Mouse (Mus musculus) spleen, adult 2 months (tissue): ENCODE measurements at regions not wholly inside any gene's neighbourhood (a gene's known extent, or its start where the extent isn't known, plus 50 kb on each side); places are given as distances from the start of the nearest gene placed in this dataset.

Experiments
- DNase-seq, 2 experiments: peaks; one replicate each; pipeline versions ENCODE4 v3.0.0 to v3.0.0-alpha.2; 2012 to 2021; ENCODE audit warnings: low spot score in 2 of 2, low read depth in 1 of 2
- H3K27ac ChIP-seq: fragments of 200-500 bp; 2 replicates; pipeline ENCODE4 v1.5.1; 2012; ENCODE audit warnings: low read length, inconsistent platforms; ENCODE audit not compliant: insufficient read depth
- H3K27me3 ChIP-seq: fragments of 200-500 bp; 2 replicates; pipeline ENCODE4 v1.6.1; 2012; ENCODE audit warnings: mild to moderate bottlenecking, moderate library complexity, low read length, inconsistent platforms; ENCODE audit not compliant: control insufficient read depth, insufficient read depth
- H3K36me3 ChIP-seq: fragments of 200-500 bp; 2 replicates; pipeline ENCODE4 v1.6.1; 2012; ENCODE audit warnings: mild to moderate bottlenecking, low read length, inconsistent platforms; ENCODE audit not compliant: control insufficient read depth, insufficient read depth
- H3K4me1 ChIP-seq: fragments of 200-500 bp; 2 replicates; pipeline ENCODE4 v1.6.1; 2011; ENCODE audit warnings: inconsistent platforms; ENCODE audit not compliant: control insufficient read depth, insufficient read depth, insufficient read length
- H3K4me3 ChIP-seq: fragments of 200-500 bp; 2 replicates; pipeline ENCODE4 v1.5.1; 2011; ENCODE audit warnings: mild to moderate bottlenecking, inconsistent platforms; ENCODE audit not compliant: insufficient read depth, insufficient read length; ENCODE audit errors: extremely low read depth
- CTCF ChIP-seq: fragments of 200-500 bp; IDR thresholded peaks from 2 replicates; pipeline ENCODE4 v1.5.1; 2011; ENCODE audit warnings: mild to moderate bottlenecking, inconsistent platforms; ENCODE audit not compliant: insufficient read depth, insufficient read length, insufficient replicate concordance; ENCODE audit errors: extremely low read depth
- POLR2A ChIP-seq: fragments of 200-500 bp; IDR thresholded peaks from 2 replicates; pipeline ENCODE4 v1.6.1; 2011; ENCODE audit warnings: low read depth, low read length, inconsistent platforms
- WGBS: fragments of 180-500 bp; shearing (Covaris S2); methylation state at CpG from one replicate; pipeline ENCODE4 v1.1.7; 2018; 5-methylcytosine and 5-hydroxymethylcytosine counted together

- no peaks in the 10 kb centered on the region for H3K4me1 ChIP-seq
- H3K27me3 ChIP-seq, result no peaks in the 10 kb centered on the region
- no peaks in the 10 kb centered on the region for H3K36me3 ChIP-seq
- H3K4me3 ChIP-seq, result no peak overlapping the region
- DNase-seq, result no peak
- no peak for TF ChIP-seq POLR2A
- TF ChIP-seq CTCF, result no peak
- H3K27ac ChIP-seq, result no peak overlapping the region
Measured at GRCm38 (mm10) chr4:7424081-7424480, 814.8 kb downstream of the Car8 start.

GRCm38 (mm10) chr4:7423204-7423603 is 815.6 kb downstream of the Car8 start:
- H3K36me3 ChIP-seq, result no peaks in the 10 kb centered on the region
- H3K27ac ChIP-seq, result no peak overlapping the region
- WGBS, result 89% methylated on average over 4 of the region's 4 CpGs
- TF ChIP-seq POLR2A (no peak), CTCF (no peak)
- H3K4me3 ChIP-seq, result no peak overlapping the region
- no peaks in the 10 kb centered on the region for H3K27me3 ChIP-seq
- DNase-seq, result no peak
- no peaks in the 10 kb centered on the region for H3K4me1 ChIP-seq

- TF ChIP-seq CTCF (no peak), POLR2A (no peak)
- WGBS, result 96% methylated on average over 3 of the region's 3 CpGs
- no peaks in the 10 kb centered on the region for H3K4me1 ChIP-seq
- no peak for DNase-seq
- no peaks in the 10 kb centered on the region for H3K27me3 ChIP-seq
- no peak overlapping the region for H3K4me3 ChIP-seq
- H3K36me3 ChIP-seq, result no peaks in the 10 kb centered on the region
- H3K27ac ChIP-seq, result no peak overlapping the region
Measured at GRCm38 (mm10) chr4:7422787-7423186, 816.1 kb downstream of the Car8 start.

GRCm38 (mm10) chr4:7414301-7414700 is 824.5 kb downstream of the Car8 start:
- WGBS, result 66% methylated on average over 2 of the region's 2 CpGs
- TF ChIP-seq CTCF (no peak), POLR2A (no peak)
- Histone ChIP-seq H3K36me3 (no peaks in the 10 kb centered on the region), H3K4me3 (no peak overlapping the region), H3K27me3 (no peaks in the 10 kb centered on the region), H3K4me1 (no peaks in the 10 kb centered on the region), H3K27ac (no peak overlapping the region)
- DNase-seq, result no peak

- no peaks in the 10 kb centered on the region for H3K27me3 ChIP-seq
- H3K4me3 ChIP-seq, result no peak overlapping the region
- no peaks in the 10 kb centered on the region for H3K36me3 ChIP-seq
- 72% methylated on average over 1 of the region's 1 CpGs for WGBS
- H3K4me1 ChIP-seq, result no peaks in the 10 kb centered on the region
- no peak for DNase-seq
- TF ChIP-seq POLR2A (no peak), CTCF (no peak)
- H3K27ac ChIP-seq, result no peak overlapping the region
Measured at GRCm38 (mm10) chr4:7392696-7393095, 846.1 kb downstream of the Car8 start.

- TF ChIP-seq CTCF (no peak), POLR2A (no peak)
- Histone ChIP-seq H3K4me3 (no peak overlapping the region), H3K36me3 (no peaks in the 10 kb centered on the region), H3K4me1 (no peaks in the 10 kb centered on the region), H3K27me3 (no peaks in the 10 kb centered on the region), H3K27ac (no peak overlapping the region)
- no peak for DNase-seq
- WGBS, result 91% methylated on average over 7 of the region's 7 CpGs
Measured at GRCm38 (mm10) chr4:7391596-7391995, 847.2 kb downstream of the Car8 start.

- Histone ChIP-seq H3K4me1 (no peaks in the 10 kb centered on the region), H3K27me3 (no peaks in the 10 kb centered on the region), H3K4me3 (no peak overlapping the region), H3K36me3 (no peaks in the 10 kb centered on the region), H3K27ac (no peak overlapping the region)
- no peak for TF ChIP-seq CTCF
- TF ChIP-seq POLR2A, result no peak
- DNase-seq, result no peak
Measured at GRCm38 (mm10) chr4:7385069-7385468, 853.8 kb downstream of the Car8 start.
